Mouse (Mus musculus) spleen, embryonic (tissue): Measurements from ENCODE around the gene Bach2.

Source experiments
- CTCF ChIA-PET: fragments of 350-600 bp; sonication (Branson Sonifier 250); formaldehyde crosslinking; loops from one replicate; lab custom pipeline; 2022; lab: Charles Lee

Bach2 gene

DNA sequence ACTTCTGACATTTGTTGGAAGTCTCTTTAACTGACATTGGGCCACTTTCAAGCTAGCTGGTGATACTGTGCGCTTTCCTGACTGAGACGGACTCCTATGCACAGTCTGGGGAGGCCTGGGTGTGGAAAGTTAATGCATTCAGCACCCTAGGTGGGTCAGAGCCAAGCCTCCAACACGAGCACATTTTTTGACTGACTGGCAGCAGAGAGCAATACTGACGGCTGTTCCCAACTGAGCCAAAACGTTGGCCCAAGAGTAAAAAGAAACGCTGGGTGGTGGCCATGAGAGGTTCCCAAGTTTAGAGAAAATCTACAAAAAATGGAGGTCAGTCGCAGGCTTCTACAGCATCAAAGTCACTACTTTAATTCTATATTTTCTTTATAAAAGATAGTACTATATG, 272.3 kb downstream of the Bach2 start:
- CTCF ChIA-PET: no interaction called here

DNA sequence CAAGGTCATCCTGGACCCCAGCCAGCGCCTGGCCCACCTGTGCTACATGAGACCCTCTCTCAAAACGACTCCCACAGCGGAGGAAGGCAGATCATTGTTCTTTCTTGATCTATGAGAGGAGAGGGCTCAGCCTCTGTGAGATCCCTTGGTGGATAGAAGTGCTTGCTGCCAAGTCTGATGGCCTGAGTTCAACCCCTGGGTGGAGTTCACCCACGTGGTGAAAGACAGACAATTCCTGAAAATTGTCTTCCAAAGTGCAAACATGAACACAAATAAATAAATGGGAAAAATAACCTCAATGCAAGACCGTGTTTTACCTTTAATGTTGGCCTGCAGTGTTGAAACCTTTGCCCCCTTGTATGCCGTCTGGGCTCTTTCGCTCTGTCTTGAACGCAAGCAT, 277.5 kb downstream of the Bach2 start:
- CTCF ChIA-PET: no interaction called here

DNA sequence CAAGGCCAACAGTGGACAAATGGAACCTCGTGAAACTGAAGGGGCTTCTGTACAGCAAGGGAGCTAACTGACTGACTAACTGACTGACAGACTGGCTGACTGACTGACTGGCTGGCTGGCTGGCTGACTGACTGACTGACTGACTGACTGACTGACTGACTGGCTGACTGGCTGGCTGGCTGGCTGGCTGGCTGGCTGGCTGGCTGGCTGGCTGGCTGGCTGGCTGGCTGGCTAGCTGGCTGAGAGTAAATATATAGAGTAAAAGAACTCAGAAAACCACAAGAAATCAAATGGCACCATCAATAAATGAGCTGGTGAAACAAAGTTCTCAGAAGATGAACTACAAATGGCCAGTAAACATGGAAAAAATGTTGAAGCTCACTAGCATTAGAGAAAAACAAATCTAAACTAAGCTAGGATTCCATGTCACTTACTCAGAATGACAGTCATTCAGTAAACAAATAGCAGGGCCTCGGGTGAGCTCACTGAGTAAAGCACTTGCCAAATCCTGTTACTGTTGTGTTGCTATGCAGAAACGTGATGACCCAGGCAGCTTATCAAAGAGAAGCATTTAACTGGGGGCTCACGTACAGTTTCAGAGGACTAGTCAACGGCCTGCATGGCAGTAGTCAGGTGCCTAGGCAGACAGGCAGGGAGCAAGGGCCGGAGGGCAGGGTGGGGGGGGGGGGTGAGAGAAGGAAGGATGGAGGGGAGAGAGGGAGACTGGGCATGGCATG, 280.4 kb downstream of the Bach2 start:
- CTCF ChIA-PET: no interaction called here

DNA sequence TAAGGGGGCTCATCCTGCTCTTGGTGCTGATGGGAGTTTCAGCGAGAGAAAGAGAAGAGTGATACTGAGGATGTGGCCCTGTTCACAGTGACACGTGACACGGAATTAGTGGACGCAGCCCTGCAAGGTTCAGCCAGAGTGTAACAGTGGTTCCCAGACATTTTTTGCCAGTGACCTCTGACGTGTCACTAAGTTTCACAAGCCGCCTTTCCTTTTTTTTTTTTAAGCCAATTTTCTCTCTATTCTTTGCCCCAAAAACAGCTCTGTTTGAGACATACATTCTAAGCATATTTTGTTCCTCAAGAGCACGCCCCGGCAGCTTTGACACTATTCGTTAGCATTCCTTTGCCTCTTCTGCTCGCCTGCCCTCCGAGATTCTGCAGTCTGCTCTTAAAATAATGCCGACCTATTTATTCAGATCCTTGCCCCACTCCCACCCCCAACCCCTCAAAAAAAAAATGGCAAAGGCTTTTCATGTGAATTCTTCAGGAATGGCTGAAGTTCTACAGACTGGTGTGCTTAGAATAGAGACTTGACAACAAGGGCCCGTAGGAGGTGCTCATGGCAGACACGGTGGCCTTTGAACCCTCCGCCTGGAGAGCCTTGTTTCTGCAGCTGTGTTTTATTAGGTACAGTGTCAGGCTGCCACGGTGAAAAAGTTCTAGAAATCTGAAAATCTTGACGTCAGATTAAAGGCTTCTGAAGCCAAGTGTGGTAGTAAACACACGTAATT, 282.2 kb downstream of the Bach2 start:
- CTCF ChIA-PET: no interaction called here

DNA sequence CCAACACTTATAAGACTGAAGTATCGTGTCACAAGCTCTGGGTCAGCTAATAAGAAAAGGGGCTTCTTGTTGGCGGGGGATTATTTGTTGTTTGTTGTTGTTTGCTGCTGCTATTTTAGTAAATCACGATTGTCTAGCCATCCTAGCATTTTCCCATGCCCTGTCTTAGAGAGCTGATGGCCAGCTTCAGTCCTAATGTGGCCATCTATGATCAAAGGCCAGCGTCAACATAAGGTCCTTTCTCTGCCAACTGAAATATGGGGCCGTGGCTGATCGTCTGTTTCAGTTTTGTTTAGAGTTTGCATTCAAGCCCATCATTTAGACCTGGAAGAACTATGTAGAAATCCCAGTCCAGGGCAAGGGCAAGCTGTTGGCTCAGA, 282.7 kb downstream of the Bach2 start:
- CTCF ChIA-PET: no interaction called here

DNA sequence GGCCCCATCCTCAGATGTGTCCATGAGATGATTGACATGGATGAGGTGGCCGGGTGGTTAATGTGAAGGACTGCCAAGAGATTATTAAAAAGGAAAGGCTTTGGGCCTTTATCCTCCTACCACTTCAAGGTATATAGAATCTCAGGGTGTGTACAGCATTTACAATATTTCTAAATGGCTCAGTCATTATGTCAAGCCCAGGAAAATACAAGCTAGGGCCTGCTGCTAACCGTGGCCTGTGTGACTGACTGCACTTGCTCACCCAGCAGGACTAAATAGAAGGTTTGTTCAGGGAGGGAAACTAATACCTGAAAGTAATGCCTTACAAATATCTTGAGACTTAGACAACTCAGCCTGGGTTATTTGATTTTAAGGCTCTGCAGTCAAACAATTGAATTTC, 283.4 kb downstream of the Bach2 start:
- CTCF ChIA-PET: no interaction called here

DNA sequence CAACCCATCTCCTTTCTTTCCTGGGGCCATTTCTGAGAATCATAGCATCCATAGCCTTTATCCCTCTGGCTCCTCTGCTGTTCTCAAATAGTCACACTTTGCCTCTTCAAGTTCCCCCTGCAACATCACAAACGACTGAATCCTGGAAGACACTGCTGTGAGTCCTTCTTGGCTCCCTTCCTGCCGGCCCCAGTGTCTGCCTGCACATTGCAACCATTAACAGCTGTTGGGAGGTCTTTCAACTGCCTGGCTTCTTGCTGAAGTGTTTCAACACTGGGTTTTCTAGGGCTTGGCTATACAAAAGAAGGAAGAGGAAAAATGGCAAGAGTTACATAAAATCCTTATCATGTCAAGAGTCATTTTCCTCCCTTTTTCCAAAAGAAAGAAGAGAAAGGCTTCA, 285.7 kb downstream of the Bach2 start:
- CTCF ChIA-PET: interaction anchor here (0.6 kb wide), 1 partner anchor 121 kb away, joined by 3 read pairs; no protein-coding TSS in a partner anchor

DNA sequence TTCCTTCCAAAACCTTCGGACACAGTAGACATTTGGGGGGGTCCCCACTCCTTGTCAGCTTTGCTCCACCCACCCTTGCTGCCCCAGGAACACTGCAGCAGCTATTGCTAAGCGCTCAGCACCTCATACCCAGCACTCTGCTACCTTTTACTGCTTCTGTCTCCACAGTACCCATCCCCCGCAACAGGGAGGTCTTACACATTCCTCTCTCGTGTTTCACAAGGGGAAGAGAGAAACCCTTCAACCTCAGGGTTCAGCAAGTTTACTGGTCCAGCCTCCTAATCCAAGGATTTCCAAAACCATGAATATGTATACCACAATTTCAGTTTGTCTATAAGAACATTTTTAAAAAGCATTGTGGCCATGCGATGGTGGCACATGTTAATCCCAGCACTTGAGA, 286.4 kb downstream of the Bach2 start:
- CTCF ChIA-PET: no interaction called here

DNA sequence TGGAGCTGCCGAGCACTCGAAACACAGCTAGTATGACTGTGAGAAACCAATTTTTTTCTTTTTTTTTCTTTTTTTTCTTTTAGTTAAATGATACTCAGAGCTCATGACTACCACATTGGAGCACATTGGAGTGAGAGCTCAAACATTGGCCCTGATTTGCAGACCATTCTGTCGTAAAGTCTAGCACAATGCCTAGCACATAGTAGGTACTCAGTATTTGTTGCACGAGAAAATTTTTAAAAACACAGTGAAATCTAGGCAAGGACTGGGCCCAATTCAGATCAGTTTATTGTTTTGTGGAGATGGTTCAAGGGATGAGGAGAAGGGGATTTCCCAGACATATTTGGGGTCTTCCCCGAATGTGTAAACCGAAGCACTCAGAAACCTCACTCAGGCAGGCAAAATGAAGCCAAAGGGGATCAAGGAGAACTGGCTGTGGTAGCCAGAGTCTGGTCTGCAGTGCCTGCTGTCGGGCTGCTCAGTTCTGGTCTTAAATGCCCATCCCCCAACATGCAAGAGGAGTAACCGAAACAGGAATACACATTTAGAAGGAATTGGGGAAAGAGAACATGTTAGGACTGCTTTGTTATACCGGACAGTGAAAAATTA, 287.7 kb downstream of the Bach2 start:
- CTCF ChIA-PET: no interaction called here

DNA sequence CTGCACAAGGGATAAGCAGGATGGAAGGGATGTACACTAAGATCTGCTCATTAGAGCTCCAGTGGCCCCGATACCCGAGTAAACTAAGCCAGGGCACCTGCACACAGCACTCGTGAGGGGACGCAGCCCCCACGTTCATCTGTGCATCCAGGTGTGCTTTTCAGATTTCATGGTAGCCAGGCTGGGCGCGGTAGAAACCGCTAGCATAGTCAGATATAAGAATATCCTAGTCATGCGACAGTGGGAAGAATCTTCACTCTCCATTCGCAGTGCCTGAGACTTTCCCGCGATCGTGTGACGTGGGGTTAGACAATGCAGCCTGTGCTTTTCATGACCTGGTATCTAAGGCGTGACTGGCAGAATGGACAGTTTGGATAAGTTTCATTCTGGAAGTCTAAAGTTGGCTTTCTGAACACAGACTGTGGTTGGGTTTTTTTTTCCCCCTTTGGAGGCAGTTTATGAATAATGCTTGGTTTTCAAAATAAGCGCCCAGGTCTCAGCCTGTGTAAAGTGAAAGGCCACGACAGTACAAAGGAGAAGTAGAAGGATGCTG, 290.9 kb downstream of the Bach2 start:
- CTCF ChIA-PET: no interaction called here

DNA sequence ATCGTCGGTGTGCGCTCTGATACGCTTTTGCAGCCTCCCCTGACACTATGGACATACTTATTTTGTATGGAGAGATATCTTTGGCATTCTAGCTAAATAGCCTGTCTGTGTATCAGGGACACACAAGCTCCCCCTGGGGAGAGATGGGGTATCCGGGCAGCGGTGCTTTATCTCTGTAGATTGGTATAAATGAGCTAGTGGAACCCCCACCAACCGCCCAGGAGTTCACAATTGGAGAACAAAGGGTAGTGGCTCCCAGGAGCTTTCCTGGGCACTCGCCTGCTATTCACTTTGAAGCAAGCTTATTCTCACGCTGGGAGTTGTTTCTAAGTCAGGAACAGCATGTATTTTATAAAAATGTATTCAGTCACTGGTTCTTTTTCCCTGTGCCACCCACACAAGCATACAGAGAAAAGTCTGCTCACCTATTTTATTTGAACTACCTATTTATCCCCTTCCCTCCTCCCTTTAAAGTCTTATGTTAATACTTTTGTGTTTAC, 291.9 kb downstream of the Bach2 start:
- CTCF ChIA-PET: no interaction called here

DNA sequence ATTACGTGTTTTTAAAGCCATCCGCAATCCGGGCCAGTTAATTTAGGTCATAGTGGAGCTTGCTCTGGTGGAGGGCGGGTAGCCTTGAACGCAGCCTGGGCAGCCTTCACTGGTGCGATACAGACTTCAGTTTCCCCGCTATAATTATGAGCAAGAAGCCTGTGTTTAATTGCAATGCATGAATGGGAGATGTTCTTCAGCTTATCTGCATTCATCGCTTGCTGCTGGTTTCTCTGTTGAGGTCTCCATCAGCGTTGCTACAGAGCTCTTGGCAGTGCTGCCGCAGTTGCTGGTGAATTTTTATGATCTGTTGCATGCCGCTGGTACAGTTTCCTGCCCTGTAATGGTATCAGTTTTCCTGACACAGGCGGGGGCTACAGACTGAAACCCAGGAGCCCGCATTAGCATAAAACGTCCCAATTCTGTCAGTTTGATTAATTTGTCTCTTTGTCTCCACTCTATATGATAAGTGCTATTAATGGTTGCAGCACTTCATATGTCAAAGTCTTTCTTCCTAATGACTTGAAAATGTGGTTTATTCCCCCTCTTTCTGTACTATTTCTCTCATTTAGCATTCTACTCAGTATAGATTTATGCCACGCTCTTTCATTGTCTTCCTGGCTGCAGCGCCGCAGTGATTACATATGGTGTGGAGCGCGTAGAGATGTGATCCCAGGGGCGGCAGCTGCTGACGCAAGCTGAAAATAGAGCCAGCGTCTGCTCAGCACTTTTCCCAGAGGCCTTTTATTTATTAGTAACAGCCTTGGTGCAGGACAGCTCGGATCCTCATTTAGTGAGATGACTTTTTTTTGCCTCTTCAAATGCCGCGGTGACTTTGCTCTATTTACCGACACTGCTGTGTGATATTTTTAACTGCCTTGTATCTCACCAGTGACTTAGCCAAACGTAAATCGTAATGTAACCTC, 292.6 kb downstream of the Bach2 start:
- CTCF ChIA-PET: no interaction called here

DNA sequence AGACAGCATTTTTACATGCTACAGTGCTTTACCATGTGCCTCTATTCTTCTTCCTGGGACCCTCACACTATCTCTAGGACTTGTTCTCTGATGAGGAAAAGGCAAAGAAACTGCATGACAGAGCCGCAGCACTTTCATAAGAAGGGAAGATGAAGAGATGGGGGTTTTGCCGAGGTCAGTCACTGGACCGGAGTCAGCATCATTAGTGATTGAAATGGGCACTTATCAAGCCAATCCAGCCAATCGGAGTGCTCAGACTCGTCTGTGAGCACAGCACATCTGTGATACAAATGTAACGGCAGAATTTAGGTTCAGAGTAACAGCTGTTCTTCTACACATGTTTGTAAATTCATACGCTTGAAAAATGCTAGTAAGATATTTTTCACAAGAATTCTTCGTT, 293.5 kb downstream of the Bach2 start:
- CTCF ChIA-PET: no interaction called here

DNA sequence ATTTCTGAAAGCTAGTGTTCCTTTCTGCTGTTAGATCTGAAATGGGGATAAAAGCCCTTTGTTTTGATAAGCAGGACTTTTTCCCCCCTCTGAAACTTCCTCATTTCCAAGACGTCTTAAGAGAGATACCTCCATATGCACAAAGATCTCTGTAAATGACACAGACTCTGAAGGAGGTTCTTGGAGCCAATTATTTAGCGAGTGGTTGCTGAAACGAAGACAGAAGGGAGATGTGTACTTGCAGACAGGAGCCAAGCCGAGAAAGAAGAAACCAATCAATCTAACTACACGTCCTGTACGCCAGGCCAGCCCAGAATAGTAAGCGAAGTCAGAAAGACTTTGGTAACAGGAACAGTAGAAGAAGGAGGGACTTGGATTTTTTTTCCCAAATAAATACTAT, 295.1 kb downstream of the Bach2 start:
- CTCF ChIA-PET: no interaction called here

DNA sequence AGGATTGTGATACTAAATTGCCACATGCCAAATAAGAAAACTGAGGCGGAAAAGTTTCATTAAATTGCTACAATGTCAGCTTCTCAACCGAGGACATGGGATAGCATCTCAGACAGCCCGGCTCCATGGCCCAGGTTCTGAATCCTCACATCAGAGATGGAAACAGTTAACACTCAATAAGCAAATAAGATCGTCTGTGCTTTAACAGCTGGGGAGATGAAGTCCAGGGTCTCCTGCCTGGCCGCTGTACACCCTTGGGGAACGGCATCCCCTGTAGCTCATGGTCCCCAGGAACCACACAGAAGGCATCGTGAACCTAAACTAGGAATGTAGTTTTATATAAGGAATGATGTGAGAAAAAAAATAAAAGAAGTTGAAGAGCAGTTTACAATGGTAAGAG, 297.0 kb downstream of the Bach2 start:
- CTCF ChIA-PET: no interaction called here

DNA sequence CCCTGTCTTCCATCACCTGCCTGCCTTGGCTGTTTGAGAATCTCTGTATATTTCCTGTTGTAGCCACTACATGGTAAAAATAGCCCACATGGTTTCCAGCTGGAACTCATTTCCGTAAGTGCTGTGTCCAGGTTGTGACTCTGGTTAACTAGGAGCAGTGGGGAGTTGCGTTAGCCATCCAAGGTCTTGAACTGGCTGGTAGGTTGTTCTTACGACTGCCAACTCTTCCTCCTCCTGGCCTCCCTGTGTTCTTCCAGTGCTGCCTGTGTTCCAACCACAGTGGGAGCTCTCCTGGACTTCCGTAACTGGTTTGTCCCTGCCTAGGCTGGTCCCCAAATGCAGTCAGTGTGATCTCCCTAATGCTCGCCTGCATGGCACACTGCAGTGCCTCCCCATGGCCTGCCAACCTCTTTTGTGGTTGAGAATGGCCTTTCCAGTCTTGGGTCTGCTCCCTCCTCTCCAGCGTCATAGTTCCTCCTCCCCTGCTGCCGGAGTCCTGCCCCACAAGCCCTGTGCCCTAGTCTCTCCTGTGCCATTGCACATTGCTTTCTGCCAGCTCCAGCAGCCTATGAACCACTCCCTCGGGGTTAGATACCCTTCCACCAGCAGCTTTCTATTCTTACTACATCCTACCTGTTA, 298.4 kb downstream of the Bach2 start:
- CTCF ChIA-PET: no interaction called here

DNA sequence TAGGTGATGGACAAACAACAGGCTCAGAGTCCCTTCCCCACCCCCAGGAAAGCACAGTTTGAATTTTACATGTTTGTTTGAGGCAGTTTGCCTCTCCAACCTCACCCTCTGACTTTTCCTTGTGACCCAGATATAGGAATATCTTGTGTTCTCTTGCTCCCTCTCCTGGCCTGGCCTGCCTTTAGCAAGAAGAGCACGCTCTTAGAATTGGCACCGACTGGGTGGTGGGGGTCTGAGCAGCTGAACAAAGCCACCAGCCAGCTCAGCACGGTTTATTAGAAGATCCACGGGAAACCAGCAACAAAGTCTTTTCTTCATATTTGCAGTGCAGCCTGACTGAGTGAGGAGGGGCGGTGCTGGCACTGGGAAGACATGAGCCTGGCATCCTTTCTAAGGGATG, 299.5 kb downstream of the Bach2 start:
- CTCF ChIA-PET: no interaction called here

DNA sequence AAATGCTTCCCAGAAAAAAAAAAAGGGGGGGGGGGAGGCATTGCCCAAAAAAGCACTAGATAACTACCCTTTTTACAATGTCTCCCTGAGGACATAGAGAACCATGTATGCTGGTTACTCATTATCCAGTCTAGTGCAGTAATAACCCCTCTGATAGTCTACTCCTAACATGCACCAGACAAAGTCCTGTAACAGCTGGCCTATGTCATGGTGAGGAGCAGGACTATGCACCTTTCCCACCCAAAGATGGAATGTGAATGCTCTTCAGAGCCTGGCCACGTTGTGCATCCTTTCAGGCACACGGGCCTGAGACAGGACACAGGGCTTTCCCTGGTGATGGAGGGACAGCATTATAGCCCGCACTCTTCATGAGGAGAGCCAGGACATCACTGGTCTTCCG, 299.9 kb downstream of the Bach2 start:
- CTCF ChIA-PET: no interaction called here

DNA sequence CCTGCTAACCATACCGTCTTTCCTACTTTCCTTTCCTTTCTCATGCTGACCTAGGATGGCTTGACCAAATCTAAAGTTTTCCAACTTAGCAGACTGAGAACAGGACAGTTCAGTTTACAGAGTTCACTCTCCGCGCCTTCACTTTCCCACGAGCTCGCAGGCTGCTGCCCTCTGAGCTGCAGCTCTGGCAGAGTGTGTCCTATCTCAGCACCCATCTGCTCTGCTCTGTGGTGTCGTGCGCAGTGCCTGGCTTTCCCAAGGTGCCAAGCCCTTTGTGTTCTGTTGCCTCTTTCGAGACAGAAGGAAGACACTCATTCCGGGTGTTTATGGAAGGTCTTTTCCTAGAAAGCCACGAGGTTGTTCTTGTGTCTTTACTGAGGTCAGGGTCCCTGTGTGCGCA, 300.4 kb downstream of the Bach2 start:
- CTCF ChIA-PET: no interaction called here

DNA sequence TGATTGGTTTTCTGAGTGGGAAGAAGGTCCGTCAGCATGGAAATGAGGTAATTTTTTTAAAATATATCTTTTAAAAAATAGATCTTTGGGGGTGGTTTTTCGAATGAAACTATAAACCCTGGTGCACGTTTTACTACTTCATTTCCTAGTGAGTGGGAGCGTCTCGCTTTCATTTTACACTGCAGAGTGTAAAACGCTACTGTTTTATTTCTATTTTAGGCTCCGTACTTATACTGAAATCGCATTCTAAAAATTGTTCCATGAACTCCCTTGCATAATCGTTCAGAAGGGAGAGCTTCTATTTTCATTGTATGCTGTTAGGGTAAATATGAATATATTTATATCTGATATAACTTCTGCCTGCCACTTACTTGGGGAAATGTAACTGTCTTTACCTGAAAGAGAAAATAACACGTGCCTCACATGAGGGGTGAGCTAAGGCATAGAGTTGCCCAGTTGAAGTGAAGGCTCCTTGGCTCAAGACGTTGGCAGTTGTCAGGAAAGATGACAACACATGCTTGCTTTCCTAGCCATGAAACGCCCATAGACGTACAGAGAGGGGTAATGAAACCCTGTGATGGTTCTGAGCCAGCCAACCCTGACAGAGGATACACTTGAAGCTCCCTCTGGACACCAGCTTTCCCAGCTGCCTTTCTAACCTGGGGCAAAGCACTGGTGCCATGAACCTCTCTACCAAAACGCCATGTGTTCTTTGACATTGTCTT, 306.4 kb downstream of the Bach2 start:
- CTCF ChIA-PET: interaction anchor here (0.6 to 1.4 kb wide), 2 partner anchors 12 to 560 kb away, joined by 3 to 9 read pairs; no protein-coding TSS in a partner anchor
